Mouse (Mus musculus): ENCODE results near the gene Rassf8. TPM values are rescaled to one million over a fixed set of nuclear protein-coding genes. Genes with fewer than 3 reads are reported as not detected.
A peak's percentile ranks its signal among the peaks of the same experiment; 100 is the strongest.

Rassf8 gene
- total RNA-seq, 1 experiment from 2014 or later = 87.4 TPM

GRCm38 (mm10) chr6:145776241-145776640 is 29.7 kb downstream of the Rassf8 start:
- DNase-seq = no peak

GRCm38 (mm10) chr6:145779383-145779782 is 32.8 kb downstream of the Rassf8 start:
- DNase-seq = no peak

DNA sequence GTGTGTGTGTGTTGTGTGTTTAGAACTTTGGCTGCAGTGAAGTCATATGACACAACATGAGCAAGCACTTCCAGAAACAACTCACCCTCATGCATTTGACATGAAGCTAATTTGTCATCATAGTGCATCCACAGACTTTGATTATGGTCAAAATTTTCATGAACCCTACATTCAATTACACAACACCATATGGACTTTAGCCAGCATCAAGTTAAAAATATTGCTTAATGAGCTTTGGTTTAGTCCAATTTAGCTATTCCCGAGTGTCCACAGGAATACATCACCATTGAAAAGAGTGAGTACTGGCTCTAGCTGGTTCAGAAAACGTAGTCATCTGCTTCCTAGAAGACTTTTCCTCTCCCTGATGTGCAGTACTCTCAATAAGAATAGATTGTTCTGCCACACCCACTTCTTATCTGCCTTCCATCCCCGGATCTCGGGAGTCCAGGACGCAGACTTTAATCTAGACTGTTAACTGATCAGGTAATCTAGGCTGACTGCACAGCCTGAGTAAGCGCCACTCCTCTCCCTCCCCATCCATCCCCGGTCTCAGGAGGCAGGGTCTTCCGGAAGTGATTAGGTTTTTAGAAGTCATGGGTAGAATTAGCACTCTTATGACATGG is 33.7 kb downstream of the Rassf8 start:
- no peak for DNase-seq

DNA sequence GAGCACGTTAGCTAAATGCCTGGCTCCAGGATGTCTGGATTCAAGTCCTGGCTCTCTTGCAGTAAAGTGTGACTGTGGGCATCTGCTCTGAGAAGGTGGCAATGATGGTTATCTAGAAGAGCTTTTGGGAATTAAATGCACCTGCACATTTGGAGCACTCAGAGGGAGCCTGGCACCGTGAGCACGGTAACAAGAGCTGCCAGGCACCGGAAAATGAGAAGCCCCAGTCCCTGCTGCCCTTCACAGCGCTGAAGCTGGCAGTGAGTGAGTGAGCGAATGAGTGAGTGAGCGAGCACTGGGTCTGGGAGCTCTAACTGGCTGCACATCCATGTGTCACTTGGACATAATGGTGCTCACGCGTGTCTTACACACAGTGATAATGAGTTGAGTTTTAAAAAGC is 34.7 kb downstream of the Rassf8 start:
- DNase-seq = no peak

- no peak for DNase-seq
These were observed 35.4 kb downstream of the Rassf8 start for GRCm38 (mm10) chr6:145781966-145782365.

GRCm38 (mm10) chr6:145787311-145787710 is 40.8 kb downstream of the Rassf8 start:
- no peak for DNase-seq

- peak; percentile 65 for DNase-seq
These were observed 43.2 kb downstream of the Rassf8 start for GRCm38 (mm10) chr6:145789738-145790137.

GRCm38 (mm10) chr6:145792373-145792772 is 45.8 kb downstream of the Rassf8 start:
- DNase-seq = no peak

DNA sequence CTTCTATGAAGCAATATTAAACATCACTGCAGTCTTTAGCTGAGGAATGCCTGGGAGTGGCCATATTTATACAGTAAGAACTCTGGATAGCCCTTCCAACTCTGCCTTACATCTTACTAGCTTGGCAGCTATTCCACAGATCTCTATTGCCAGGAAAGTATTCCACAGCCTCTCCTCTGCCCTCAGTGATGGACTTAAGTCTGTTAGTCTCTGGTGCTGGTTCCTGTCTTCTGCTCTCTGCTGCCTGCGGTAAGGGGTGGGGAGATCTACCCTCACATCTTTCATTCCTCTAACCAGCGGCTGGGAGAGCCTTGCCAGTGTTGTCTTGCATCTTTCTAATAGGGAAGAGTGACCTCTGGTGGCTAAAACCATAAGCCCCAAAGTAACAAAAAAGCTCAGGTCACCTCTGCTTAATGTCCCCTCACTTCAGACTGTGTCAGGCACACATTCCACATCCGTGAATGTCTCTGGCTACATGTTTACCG is 46.6 kb downstream of the Rassf8 start:
- peak; percentile 71 for DNase-seq

DNA sequence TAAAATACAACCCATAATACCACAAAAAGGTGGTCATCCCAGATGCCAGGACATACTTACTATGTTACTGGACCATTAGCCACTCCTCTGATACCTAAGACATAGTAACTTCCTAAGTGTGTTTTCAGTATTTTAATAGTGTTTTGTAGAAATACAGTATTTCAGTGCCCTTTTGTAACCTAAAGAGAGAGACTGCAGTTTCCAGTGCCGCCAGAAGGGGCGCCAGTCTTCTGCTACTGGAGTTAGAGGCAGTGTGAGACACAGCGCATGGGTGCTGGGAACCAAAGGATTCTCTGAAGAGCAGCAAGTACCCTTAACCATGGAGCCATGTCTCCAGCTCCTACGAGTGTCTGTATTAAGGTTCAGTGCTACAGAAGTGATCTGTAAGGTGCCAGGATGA is 48.1 kb downstream of the Rassf8 start:
- no peak for DNase-seq

GRCm38 (mm10) chr6:145796191-145797023 is 49.9 kb downstream of the Rassf8 start:
- DNase-seq = no peak

GRCm38 (mm10) chr6:145797692-145798091 is 51.1 kb downstream of the Rassf8 start:
- DNase-seq = no peak

DNA sequence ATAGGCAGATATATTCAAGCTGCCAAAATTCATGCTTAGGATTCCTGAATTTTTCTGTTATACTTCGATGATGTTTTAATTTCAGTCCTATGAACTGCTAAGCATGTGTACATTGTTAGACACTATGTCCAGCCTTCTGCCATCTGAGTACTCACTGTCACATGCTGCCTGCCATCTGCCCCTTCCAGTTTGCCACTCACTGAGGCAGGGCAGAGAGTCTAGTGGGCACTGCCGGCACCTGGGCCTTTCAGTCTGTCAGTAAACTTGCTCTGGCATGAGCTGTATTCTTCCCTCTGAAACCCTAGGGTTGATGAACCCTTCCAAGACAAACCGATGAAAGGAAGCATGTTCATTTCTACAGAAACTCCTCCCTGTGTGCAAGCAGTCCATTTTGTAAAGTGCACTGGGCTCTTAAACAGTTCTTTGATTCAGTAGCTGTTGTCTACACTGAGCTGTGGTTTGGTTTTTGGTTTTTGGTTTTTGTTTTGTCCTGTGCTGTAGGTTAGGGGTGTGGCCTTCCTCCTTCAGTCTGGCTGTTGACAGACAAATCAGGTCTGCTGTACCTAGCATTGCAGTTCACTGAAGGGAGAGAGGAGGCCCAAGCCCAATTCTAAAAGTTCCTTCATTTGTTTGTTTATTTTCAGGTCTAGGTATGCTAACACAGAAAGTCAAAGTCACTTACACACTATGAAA is 55.4 kb downstream of the Rassf8 start:
- no peak for DNase-seq

- no peak for DNase-seq
These were observed 56.3 kb downstream of the Rassf8 start for GRCm38 (mm10) chr6:145802881-145803280.

GRCm38 (mm10) chr6:145804276-145804675 is 57.7 kb downstream of the Rassf8 start:
- DNase-seq = no peak

GRCm38 (mm10) chr6:145806784-145807183 is 60.2 kb downstream of the Rassf8 start:
- DNase-seq = no peak

DNA sequence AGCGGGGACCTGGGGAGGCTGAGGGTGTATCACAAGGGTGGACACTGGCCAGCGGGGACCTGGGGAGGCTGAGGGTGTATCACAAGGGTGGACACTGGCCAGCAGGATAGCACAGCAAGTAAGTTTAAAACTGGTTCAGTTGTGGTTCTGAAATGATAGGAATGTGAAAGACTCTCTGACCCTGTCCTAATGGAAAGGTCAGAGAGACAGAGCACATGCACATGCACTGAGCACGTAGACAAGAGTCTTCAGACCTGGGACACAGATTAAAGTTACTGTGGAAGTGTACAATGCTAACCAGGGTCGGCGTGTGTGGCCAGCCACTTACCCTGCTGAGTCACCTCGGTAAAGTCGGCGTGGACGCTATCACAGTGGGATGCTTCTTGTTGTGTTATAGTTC is 61.4 kb downstream of the Rassf8 start:
- DNase-seq = no peak

GRCm38 (mm10) chr6:145809566-145809965 is 63.0 kb downstream of the Rassf8 start:
- DNase-seq = no peak

- no peak for DNase-seq
These were observed 63.5 kb downstream of the Rassf8 start for GRCm38 (mm10) chr6:145810015-145810414.

DNA sequence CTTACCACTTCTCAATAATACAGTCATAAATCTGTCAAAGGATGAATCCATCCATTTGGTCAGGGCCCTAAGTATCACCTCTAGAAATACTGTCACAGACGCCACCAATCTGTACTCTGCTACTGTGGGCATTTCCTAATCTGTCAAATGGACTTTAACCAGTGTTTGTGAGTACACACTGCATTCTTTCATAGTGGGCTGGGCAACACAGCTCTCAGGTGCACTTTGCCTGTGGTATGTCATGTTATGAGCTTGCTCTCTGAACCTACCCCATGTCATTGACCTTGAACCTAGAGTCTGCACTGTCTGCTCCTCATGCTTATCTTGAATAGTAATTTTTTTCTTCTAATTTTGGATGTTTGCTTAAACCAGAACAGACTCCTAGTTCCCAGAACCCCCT is 64.6 kb downstream of the Rassf8 start:
- no peak for DNase-seq

DNA sequence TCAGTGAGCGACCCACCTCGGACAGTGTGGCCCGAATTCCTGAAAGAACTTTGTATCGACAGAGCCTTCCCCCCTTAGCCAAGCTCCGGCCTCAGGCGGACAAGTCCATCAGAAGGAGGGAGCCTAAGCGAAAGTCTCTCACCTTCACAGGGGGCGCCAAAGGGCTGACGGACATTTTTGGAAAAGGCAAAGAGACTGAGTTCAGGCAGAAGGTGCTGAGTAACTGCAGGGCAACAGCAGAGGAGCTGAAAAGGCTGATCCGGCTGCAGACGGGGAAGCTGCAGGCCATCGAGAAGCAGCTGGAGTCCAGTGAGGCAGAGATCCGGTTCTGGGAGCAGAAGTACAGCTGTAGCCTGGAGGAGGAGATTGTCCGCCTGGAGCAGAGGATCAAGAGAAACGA is 68.7 kb downstream of the Rassf8 start:
- DNase-seq = no peak

DNA sequence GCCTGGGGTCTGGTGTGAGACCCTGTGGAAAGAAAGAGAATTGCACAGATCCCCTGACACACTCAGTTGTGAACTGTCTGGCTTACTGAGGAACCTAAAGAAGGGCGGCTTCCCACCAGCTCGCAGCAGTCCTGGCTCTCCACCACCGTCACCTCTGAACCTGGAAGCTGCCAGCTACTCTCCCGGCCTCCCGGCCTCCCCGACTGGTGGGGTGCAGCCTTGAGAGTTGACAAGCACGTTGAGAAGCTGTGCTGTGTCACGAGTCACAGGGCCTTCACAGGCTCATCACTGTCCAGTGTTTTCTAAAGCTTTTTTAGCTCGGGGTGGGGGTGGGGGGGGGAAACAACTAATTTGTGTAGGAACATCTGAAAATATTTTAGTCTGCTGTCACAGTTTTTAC is 72.6 kb downstream of the Rassf8 start:
- peak; percentile 64 for DNase-seq

DNA sequence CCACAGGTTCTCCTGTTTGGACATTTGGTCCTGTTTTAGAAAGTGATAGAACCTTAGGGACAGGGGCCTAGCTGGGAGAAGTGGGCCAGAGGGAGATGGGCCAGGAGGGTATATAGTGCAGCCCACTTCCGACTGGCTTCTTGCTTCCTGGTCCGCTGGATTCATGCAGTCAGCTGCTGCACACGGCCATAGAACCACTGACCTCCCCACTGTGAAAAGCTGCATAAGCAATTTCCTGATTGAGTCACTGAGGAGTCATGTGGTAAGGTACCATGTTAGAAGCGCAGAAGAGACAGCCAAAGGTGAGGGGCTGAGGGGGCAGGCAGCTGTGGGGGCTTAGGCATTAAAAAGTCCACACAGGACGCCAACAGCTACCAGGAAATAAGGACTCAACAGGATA is 75.7 kb downstream of the Rassf8 start:
- DNase-seq = no peak
